ENCODE assay signal across 26 mouse cellular contexts in the genomic region with DNA sequence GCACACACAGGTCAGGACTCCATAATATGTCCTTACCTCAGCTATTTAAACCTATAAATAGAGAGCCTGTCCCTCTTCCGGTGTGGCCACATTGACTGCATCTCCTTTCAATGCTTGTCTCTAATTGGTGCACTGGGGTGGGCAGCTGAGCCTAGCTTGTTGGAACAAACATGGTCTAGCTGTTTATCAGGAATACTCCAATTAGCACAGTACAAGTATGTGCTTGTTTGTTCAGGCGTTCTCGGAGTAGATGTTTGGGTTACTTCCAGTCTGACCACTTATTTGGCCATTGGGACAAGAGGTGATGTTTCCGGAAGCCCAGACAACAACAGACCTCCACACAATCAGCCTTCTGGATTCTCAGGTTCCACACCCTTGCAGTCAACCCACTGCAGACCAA.
DNase-seq lines count a peak whose midpoint lies in the region; ATAC-seq lines count a peak whose summit lies in the region.
"Had no signal": no experiment of that assay in that cellular context is flagged by ENCODE, and none has a peak within 500 bp of the region (broad histone marks: within the 10 kb centered on the region; RNA-seq: fewer than 3 reads in every experiment).

No protein-coding gene starts in this region.

- no peak overlapping the region for H3K9ac ChIP-seq in heart, embryonic 16.5 days (ENCODE audit: low read length)
- H3K9ac ChIP-seq in heart, embryonic 12.5 days, result no peak overlapping the region
- no peak overlapping the region for H3K9ac ChIP-seq in midbrain, embryonic 11.5 days (ENCODE audit: low read length)
- H3K9ac ChIP-seq in midbrain, embryonic 13.5 days (replicated peaks), result no peak overlapping the region
- H3K9ac ChIP-seq: embryonic facial prominence, embryonic 13.5 days; forebrain, embryonic 12.5 days; forebrain, embryonic 15.5 days; hindbrain, embryonic 14.5 days had no signal

- WGBS in heart, embryonic 16.5 days, result 47% methylated on average over 4 of the region's 4 CpGs
- WGBS in heart, embryonic 12.5 days, result 53% methylated on average over 4 of the region's 4 CpGs
- WGBS in midbrain, embryonic 11.5 days, result 92% methylated on average over 4 of the region's 4 CpGs
- 90% methylated on average over 4 of the region's 4 CpGs for WGBS in midbrain, embryonic 13.5 days

- ATAC-seq in heart, embryonic 16.5 days (replicated peaks; ENCODE audit: extremely low read depth, insufficient read depth, low FRiP score), result peak; percentile 46; the same call in 1 of the 2 replicates
- no peak for ATAC-seq in heart, embryonic 12.5 days (ENCODE audit: insufficient number of reproducible peaks, low FRiP score)
- no peak for ATAC-seq in midbrain, embryonic 11.5 days (ENCODE audit: low FRiP score)
- ATAC-seq in midbrain, embryonic 13.5 days, result no peak
- ATAC-seq in megakaryocyte progenitor cell, adult 5-6 weeks (replicated peaks; ENCODE audit: poor library complexity), result no peak
- ATAC-seq: activated CD4-positive, CD25-positive, alpha-beta regulatory T cell, adult 4 months; CD4-positive, CD25-positive, alpha-beta regulatory T cell, adult 4 months; forebrain, embryonic 15.5 days; hindbrain, postnatal 0 days; inflammation-experienced regulatory T-cells, adult 6 months; intestine, embryonic 16.5 days had no signal

- no peaks in the 10 kb centered on the region for H3K27me3 ChIP-seq in heart, embryonic 16.5 days (ENCODE audit: control insufficient read depth, insufficient read depth, low read length)
- no peaks in the 10 kb centered on the region for H3K27me3 ChIP-seq in heart, embryonic 12.5 days (replicated peaks)
- no peaks in the 10 kb centered on the region for H3K27me3 ChIP-seq in midbrain, embryonic 11.5 days (ENCODE audit: control insufficient read depth, insufficient read depth, low read length)
- no peaks in the 10 kb centered on the region for H3K27me3 ChIP-seq in midbrain, embryonic 13.5 days
- H3K27me3 ChIP-seq: embryonic facial prominence, embryonic 13.5 days; forebrain, embryonic 12.5 days; forebrain, embryonic 15.5 days had no signal

- DNase-seq in midbrain, embryonic 11.5 days (ENCODE audit: low spot score, missing footprints), result peak; percentile 17
- DNase-seq in Muller cell, postnatal 12 days (ENCODE audit: inconsistent ontology term), result peak; percentile 90
- DNase-seq: adrenal gland, adult 8-10 months; adrenal gland, postnatal 25 days; cerebellum, adult 11-12 months; cerebellum, adult 8-10 months; cerebellum, postnatal 10 days; cerebellum, postnatal 36 days; embryo, embryonic 11 days; gastrocnemius, postnatal 25 days; heart, postnatal 14 days had no signal

- H3K4me3 ChIP-seq in heart, embryonic 16.5 days (ENCODE audit: low read length), result no peak overlapping the region
- no peak overlapping the region for H3K4me3 ChIP-seq in heart, embryonic 12.5 days
- H3K4me3 ChIP-seq in midbrain, embryonic 11.5 days (ENCODE audit: low read depth, low read length), result no peak overlapping the region
- H3K4me3 ChIP-seq in midbrain, embryonic 13.5 days (replicated peaks), result no peak overlapping the region
- H3K4me3 ChIP-seq: embryonic facial prominence, embryonic 10.5 days; embryonic facial prominence, embryonic 13.5 days; erythroblast, embryonic 14.5 days; forebrain, embryonic 12.5 days; forebrain, embryonic 15.5 days had no signal

- no peak overlapping the region for H3K27ac ChIP-seq in heart, embryonic 16.5 days (ENCODE audit: low read length)
- H3K27ac ChIP-seq in heart, embryonic 12.5 days (ENCODE audit: poor library complexity, severe bottlenecking), result no peak overlapping the region
- no peak overlapping the region for H3K27ac ChIP-seq in midbrain, embryonic 11.5 days (ENCODE audit: low read depth, low read length)
- H3K27ac ChIP-seq in midbrain, embryonic 13.5 days, result no peak overlapping the region
- H3K27ac ChIP-seq: embryonic facial prominence, embryonic 10.5 days; embryonic facial prominence, embryonic 13.5 days; forebrain, embryonic 12.5 days; forebrain, embryonic 15.5 days; hindbrain, embryonic 14.5 days; hindbrain, postnatal 0 days had no signal

- no peak overlapping the region for H3K4me2 ChIP-seq in heart, embryonic 16.5 days (ENCODE audit: low read depth, low read length)
- no peak overlapping the region for H3K4me2 ChIP-seq in heart, embryonic 12.5 days
- no peak overlapping the region for H3K4me2 ChIP-seq in midbrain, embryonic 11.5 days
- no peak overlapping the region for H3K4me2 ChIP-seq in midbrain, embryonic 13.5 days (replicated peaks)
- H3K4me2 ChIP-seq: embryonic facial prominence, embryonic 13.5 days; forebrain, embryonic 12.5 days; forebrain, embryonic 15.5 days; hindbrain, embryonic 14.5 days had no signal

- peaks cover 17% of the 10 kb centered on the region for H3K4me1 ChIP-seq in heart, embryonic 16.5 days (ENCODE audit: control insufficient read depth, insufficient read depth, low read length)
- peaks cover 10% of the 10 kb centered on the region for H3K4me1 ChIP-seq in heart, embryonic 12.5 days (replicated peaks)
- no peaks in the 10 kb centered on the region for H3K4me1 ChIP-seq in midbrain, embryonic 11.5 days (ENCODE audit: control insufficient read depth, insufficient read depth, low read length)
- peaks cover 4% of the 10 kb centered on the region for H3K4me1 ChIP-seq in midbrain, embryonic 13.5 days (replicated peaks)
- H3K4me1 ChIP-seq: embryonic facial prominence, embryonic 10.5 days; embryonic facial prominence, embryonic 13.5 days; forebrain, embryonic 12.5 days; forebrain, embryonic 15.5 days had no signal

- H3K36me3 ChIP-seq in heart, embryonic 16.5 days (ENCODE audit: control insufficient read depth, insufficient read depth), result no peaks in the 10 kb centered on the region
- H3K36me3 ChIP-seq in heart, embryonic 12.5 days, result no peaks in the 10 kb centered on the region
- no peaks in the 10 kb centered on the region for H3K36me3 ChIP-seq in midbrain, embryonic 11.5 days (ENCODE audit: control insufficient read depth, insufficient read depth, low read length)
- no peaks in the 10 kb centered on the region for H3K36me3 ChIP-seq in midbrain, embryonic 13.5 days
- H3K36me3 ChIP-seq: embryonic facial prominence, embryonic 10.5 days; embryonic facial prominence, embryonic 13.5 days; forebrain, embryonic 12.5 days; forebrain, embryonic 15.5 days had no signal

- 0 out of 2 replicates have a peak, but pooled peaks cover 5% of the 10 kb centered on the region for H3K9me3 ChIP-seq in heart, embryonic 16.5 days (replicated peaks; ENCODE audit: control insufficient read depth, low read length)
- 0 out of 2 replicates have a peak, but pooled peaks cover 2% of the 10 kb centered on the region for H3K9me3 ChIP-seq in heart, embryonic 12.5 days (replicated peaks)
- H3K9me3 ChIP-seq in midbrain, embryonic 11.5 days (ENCODE audit: control insufficient read depth, low read length), result no peaks in the 10 kb centered on the region
- no peaks in the 10 kb centered on the region for H3K9me3 ChIP-seq in midbrain, embryonic 13.5 days
- H3K9me3 ChIP-seq: embryonic facial prominence, embryonic 13.5 days; forebrain, embryonic 12.5 days; forebrain, embryonic 15.5 days had no signal
